Mouse (Mus musculus) kidney, embryonic 16.5 days (tissue): ENCODE data around the gene Ttc27. TPM values are rescaled to one million over a fixed set of nuclear protein-coding genes. Genes with fewer than 3 reads are reported as not detected.

Experiments used
- ATAC-seq: fragments of 200-750 bp; cut with Nextera tagmentation; 2 replicates; pipeline ENCODE4 v1.8.0; 2017; ENCODE audit warnings: moderate TSS enrichment; ENCODE audit not compliant: low FRiP score, low TSS enrichment
- H3K27ac ChIP-seq: fragments of 300-500 bp; sonication (generic); 2 replicates; pipeline ENCODE4 v1.5.1; 2014; ENCODE audit warnings: low read length
- H3K27me3 ChIP-seq: fragments of 300-500 bp; sonication (generic); 2 replicates; pipeline ENCODE4 v1.6.1; 2014; ENCODE audit warnings: low read length, control low read depth, mixed read lengths; ENCODE audit not compliant: insufficient read depth
- H3K36me3 ChIP-seq: fragments of 300-500 bp; sonication (generic); 2 replicates; pipeline ENCODE4 v1.6.1; 2014; ENCODE audit warnings: low read length, control low read depth, mixed read lengths; ENCODE audit not compliant: insufficient read depth
- H3K4me1 ChIP-seq: fragments of 300-500 bp; sonication (generic); 2 replicates; pipeline ENCODE4 v1.6.1; 2014; ENCODE audit warnings: low read length, control low read depth, mixed read lengths; ENCODE audit not compliant: insufficient read depth
- H3K4me2 ChIP-seq: fragments of 300-500 bp; sonication (generic); replicated peaks from 2 replicates; pipeline ENCODE4 v1.6.1; 2014; ENCODE audit warnings: low read depth, low read length
- H3K4me3 ChIP-seq: fragments of 300-500 bp; sonication (generic); 2 replicates; pipeline ENCODE4 v1.5.1; 2014; ENCODE audit warnings: mild to moderate bottlenecking, low read length
- H3K9ac ChIP-seq: fragments of 300-500 bp; sonication (generic); replicated peaks from 2 replicates; pipeline ENCODE4 v1.6.1; 2014; ENCODE audit warnings: low read length
- H3K9me3 ChIP-seq: fragments of 300-500 bp; sonication (generic); 2 replicates; pipeline ENCODE4 v1.6.1; 2016; ENCODE audit warnings: low read length, control low read depth
- WGBS: fragments of 180-500 bp; shearing (Covaris S2); extraction: QIAGEN DNeasy Blood & Tissue Kit; methylation state at CpG from one replicate; pipeline ENCODE4 v1.1.7; 2014; 5-methylcytosine and 5-hydroxymethylcytosine counted together
- polyA plus RNA-seq: library from polyadenylated mRNA; unstranded; fragments of >200 nt; fragmentation: Nextera tagmentation; extraction: Ambion mirVana; gene quantifications from 2 replicates; pipeline ENCODE4 v1.2.1, GENCODE M21; 2015

Ttc27 gene
- polyA plus RNA-seq, 1 experiment from 2014 or later, result 28.8 TPM

DNA sequence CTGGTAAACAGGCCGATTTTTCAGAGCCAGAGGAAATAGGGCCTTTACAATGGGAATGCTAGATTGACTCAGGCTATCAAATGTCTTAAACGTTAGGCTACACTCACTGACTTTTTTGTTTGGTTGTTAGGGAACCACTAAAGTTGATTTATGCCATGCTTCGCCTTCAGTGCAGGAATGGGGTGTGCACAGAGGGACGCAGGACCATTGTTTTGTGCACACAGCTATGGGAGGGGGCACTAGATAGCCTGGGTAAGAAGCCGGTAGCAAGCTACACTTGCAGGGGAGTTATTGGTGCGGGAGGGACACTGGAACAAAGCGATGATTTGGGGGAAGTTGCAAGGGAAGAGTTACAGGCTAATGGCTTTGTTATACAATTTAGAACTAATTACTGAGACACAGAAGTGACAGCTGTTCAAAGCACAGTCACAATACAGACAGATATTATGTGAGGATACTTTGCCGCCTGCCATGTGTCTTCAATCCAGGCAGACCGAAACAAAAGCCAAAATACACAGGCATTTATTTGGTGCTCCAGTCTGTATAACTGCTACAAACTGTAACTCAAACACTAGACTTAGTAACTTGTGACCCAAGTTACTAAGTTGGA lies 86.9 kb downstream of the Ttc27 start:
- H3K9me3 ChIP-seq, result no peaks in the 10 kb centered on the region
- H3K4me2 ChIP-seq, result no peak overlapping the region
- H3K4me1 ChIP-seq, result no peaks in the 10 kb centered on the region; the same call in 1 of the 2 replicates
- H3K4me3 ChIP-seq, result no peak overlapping the region
- 24% methylated on average over 9 of the region's 9 CpGs for WGBS
- H3K27me3 ChIP-seq, result no peaks in the 10 kb centered on the region
- ATAC-seq, result peak; percentile 82
- peak overlapping the region; percentile 57; the same call in 1 of the 2 replicates for H3K27ac ChIP-seq
- 0 out of 2 replicates have a peak, but pooled peaks cover 6% of the 10 kb centered on the region for H3K36me3 ChIP-seq
- H3K9ac ChIP-seq, result no peak overlapping the region

DNA sequence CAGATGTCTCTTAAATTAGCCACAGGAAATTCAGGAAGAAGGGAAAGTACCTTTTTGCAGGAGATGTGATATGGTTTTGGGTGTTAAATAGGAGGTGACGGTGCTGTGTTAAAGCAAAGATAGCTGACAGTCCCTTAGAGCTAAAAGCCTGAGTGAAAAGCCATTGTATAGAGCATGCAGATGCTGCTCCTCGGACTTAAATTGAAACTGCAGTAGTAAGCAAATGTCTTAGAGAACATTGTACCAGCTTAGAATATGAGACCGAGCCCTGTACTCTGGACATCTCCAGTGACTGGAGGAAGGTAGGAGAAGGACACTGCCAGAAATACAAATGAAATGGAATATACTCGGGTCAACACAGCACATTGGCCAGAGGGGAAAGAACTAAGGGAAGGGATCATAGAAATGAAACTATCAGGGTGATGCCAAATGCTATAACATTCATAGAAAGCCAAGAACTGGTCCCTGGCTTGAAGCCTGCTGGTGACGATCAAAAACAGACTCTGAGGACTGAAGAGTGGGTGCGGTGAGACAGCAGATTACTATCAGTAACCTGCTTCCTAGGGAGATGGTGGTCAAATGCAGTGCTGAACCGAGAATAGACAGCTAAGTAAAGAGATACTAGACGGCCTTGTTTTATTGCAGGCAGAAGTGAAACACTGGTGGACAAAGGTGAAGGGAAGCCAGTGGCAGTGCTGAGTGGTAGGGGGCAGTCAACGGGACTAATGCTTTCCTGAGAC lies 90.1 kb downstream of the Ttc27 start:
- Histone ChIP-seq H3K27ac (no peak overlapping the region), H3K9ac (no peak overlapping the region), H3K36me3 (0 out of 2 replicates have a peak, but pooled peaks cover 2% of the 10 kb centered on the region), H3K4me3 (no peak overlapping the region), H3K9me3 (no peaks in the 10 kb centered on the region), H3K4me1 (no peaks in the 10 kb centered on the region; the same call in 1 of the 2 replicates), H3K4me2 (no peak overlapping the region), H3K27me3 (no peaks in the 10 kb centered on the region)
- ATAC-seq, result no peak
- 72% methylated on average over 9 of the region's 9 CpGs for WGBS

DNA sequence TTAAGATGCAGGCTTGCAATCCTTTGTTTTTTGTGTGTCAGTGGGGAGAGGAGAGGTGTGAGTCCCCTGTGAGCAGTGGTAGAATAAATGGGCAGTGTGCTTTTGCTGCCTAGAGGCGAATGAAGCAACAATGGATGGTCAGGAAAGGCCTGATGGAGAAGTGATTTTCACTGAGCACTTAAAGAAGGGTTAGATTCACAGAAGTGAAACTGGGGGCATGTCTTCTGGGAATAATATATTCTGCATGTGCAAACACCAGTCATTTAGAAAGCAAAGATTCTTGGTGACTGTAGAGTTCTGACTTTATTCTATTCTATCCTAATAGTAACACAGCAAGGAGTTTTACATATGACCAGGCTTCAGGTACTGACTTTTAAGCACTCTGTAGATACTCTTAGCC lies 90.8 kb downstream of the Ttc27 start:
- Histone ChIP-seq H3K4me3 (no peak overlapping the region), H3K4me1 (no peaks in the 10 kb centered on the region; the same call in 1 of the 2 replicates), H3K4me2 (no peak overlapping the region), H3K9me3 (no peaks in the 10 kb centered on the region), H3K27me3 (no peaks in the 10 kb centered on the region), H3K9ac (no peak overlapping the region), H3K27ac (no peak overlapping the region), H3K36me3 (no peaks in the 10 kb centered on the region)
- ATAC-seq, result no peak
- WGBS, result 58% methylated on average over 1 of the region's 1 CpGs

DNA sequence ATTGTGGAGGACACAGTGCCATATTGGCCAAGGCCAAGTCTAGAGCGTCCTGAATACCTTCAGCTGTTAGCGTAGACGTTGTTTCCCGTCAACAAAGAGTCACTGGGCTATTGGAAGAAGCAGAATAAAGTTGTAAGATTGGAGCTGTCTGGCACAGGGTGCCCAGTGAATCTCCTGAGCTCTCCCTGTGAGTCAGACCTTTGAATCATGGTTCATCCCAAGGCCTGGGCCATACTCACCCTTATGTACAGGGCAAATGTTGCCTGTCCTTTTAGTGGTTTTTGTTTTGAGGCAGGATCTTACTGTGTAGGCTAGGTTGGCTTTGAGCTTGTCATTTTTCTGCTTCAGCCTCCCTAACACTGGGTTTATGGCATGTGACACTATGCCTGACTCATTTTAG lies 91.4 kb downstream of the Ttc27 start:
- no peak overlapping the region for H3K27ac ChIP-seq
- no peak overlapping the region for H3K4me3 ChIP-seq
- ATAC-seq, result no peak
- no peaks in the 10 kb centered on the region for H3K27me3 ChIP-seq
- no peak overlapping the region for H3K9ac ChIP-seq
- no peaks in the 10 kb centered on the region for H3K36me3 ChIP-seq
- H3K4me1 ChIP-seq, result no peaks in the 10 kb centered on the region; the same call in 1 of the 2 replicates
- WGBS, result 82% methylated on average over 4 of the region's 4 CpGs
- H3K4me2 ChIP-seq, result no peak overlapping the region
- no peaks in the 10 kb centered on the region for H3K9me3 ChIP-seq

DNA sequence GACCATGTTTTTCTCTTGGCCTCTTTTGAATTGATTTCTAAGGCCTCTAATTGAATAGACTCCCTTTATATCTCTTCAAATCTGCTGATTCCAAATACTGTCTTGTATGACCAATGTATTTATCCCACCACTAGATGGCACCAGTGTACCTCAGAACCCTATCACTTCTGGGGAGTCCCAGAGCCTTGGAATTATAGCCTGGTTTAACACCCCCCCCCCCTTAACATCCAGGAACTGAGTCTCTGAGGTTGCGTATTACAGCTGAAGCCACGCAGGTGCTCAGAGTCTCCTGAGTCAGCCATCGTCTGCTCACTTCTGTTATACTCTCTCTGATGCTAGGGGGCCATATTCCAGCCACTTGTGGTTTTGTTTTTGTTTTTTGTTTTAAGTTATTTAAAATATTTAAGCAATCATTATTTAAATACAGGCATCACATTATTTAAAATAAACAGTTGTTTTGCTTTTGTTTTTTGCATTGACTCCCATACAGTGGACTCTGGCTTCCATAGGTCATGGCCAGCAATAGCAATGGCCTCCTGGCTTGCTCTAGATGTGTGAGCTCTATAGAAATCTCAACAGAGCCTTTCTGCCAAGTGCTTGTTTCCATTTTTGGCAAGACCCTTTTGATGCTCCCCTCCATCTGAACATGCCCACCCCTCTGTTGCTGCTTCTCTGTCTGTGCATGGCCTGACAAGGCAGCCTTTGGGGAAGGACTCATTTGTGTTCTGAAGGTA lies 93.5 kb downstream of the Ttc27 start:
- H3K27ac ChIP-seq, result no peak overlapping the region
- H3K9ac ChIP-seq, result no peak overlapping the region
- no peak overlapping the region for H3K4me2 ChIP-seq
- WGBS, result 52% methylated on average over 3 of the region's 3 CpGs
- H3K4me3 ChIP-seq, result no peak overlapping the region
- no peaks in the 10 kb centered on the region; the same call in 1 of the 2 replicates for H3K4me1 ChIP-seq
- H3K9me3 ChIP-seq, result no peaks in the 10 kb centered on the region
- ATAC-seq, result peak; percentile 57
- H3K36me3 ChIP-seq, result no peaks in the 10 kb centered on the region
- no peaks in the 10 kb centered on the region for H3K27me3 ChIP-seq

DNA sequence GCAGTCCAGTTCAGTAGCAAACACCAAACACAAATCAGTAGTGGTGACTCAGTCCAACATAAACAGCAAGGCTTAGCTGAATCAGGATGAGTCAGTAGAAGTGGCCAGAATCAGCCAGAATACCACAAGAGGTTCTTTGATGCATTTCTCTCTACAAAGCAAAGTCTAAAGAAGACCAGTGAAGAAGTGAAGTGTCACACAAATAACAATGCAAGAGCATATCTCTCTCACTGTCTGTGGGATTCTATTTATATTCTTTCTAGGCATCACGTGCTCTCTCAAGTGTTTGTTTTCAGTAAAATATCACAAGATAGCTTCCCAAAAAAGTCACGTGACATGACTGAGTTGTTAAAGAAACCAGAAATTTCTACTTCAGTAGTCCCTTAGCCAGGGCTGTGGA lies 102.2 kb downstream of the Ttc27 start:
- Histone ChIP-seq H3K4me1 (no peaks in the 10 kb centered on the region), H3K9ac (no peak overlapping the region), H3K36me3 (0 out of 2 replicates have a peak, but pooled peaks cover 3% of the 10 kb centered on the region), H3K4me3 (no peak overlapping the region), H3K27me3 (no peaks in the 10 kb centered on the region), H3K9me3 (peaks cover 7% of the 10 kb centered on the region; the same call in 1 of the 2 replicates), H3K27ac (no peak overlapping the region), H3K4me2 (no peak overlapping the region)
- ATAC-seq, result no peak
- WGBS, result 77% methylated on average over 2 of the region's 2 CpGs

DNA sequence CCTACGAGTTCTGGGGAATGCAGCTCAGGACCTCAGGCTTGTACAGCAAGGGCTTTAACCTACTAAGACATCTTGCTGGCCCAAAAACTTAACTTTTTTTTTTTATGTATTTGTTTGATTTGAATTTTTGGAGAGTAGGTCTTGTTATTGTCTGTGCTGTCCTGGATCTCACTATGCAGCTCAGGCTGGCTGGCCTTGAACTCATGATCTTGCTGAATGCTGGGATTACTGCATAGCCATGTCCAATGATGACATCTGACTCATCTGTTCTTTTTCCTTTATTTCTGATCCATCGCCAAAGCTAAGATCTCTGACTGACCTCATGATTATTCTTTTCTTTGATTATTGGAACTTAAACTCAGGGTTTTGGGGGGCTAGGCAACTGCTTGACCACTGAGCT lies 113.3 kb downstream of the Ttc27 start:
- no peak overlapping the region for H3K4me2 ChIP-seq
- no peaks in the 10 kb centered on the region for H3K36me3 ChIP-seq
- ATAC-seq, result no peak
- H3K27ac ChIP-seq, result no peak overlapping the region
- 89% methylated on average over 2 of the region's 2 CpGs for WGBS
- H3K27me3 ChIP-seq, result no peaks in the 10 kb centered on the region
- H3K9me3 ChIP-seq, result peaks cover 2% of the 10 kb centered on the region; the same call in 1 of the 2 replicates
- no peak overlapping the region for H3K9ac ChIP-seq
- no peaks in the 10 kb centered on the region for H3K4me1 ChIP-seq
- H3K4me3 ChIP-seq, result no peak overlapping the region

DNA sequence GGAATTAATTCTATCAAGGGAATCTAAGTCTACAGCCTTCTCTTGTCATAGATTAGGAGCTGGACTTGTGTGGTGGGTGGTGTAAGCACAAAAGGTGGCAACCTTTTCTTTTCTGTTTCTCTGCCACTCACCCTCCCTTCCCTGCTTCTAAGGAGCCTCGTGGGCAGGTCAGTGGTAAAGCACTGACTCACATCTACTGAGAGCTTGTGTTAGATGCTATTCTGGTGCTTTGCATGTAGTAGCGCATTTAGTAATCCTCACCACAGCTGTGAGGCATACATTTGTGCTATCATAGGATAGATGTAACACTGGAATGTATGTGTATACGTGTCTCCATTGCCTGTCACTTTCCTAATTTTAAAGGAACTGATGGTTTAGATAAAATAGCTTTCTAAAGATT lies 124.2 kb downstream of the Ttc27 start:
- H3K9me3 ChIP-seq, result peaks cover 4% of the 10 kb centered on the region; the same call in 1 of the 2 replicates
- peaks cover 5% of the 10 kb centered on the region; the same call in 1 of the 2 replicates for H3K36me3 ChIP-seq
- no peak overlapping the region for H3K4me3 ChIP-seq
- 75% methylated on average over 3 of the region's 3 CpGs for WGBS
- H3K4me1 ChIP-seq, result peaks cover 16% of the 10 kb centered on the region
- H3K9ac ChIP-seq, result no peak overlapping the region
- H3K4me2 ChIP-seq, result no peak overlapping the region
- ATAC-seq, result no peak
- no peak overlapping the region for H3K27ac ChIP-seq
- H3K27me3 ChIP-seq, result no peaks in the 10 kb centered on the region

DNA sequence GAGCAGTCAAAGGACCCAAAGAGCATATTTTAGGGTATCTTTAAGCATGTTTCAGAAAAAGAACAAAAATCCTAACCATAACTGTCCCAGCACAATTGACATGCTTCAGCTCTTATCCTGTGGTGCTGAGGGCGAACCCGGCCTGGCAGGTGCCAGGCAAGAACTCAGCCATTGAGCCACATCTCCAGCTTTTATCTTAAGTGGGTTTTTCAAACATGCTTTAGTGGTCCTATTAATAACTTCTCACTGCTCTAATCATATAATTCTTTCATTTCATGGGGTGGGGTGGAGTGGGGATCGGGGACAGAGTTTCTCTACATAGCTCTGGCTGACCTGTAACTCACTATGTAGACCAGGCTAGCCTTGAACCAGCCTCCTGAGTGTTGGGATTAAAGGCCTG lies 125.1 kb downstream of the Ttc27 start:
- Histone ChIP-seq H3K36me3 (peaks cover 4% of the 10 kb centered on the region; the same call in 1 of the 2 replicates), H3K9me3 (peaks cover 2% of the 10 kb centered on the region; the same call in 1 of the 2 replicates), H3K9ac (no peak overlapping the region), H3K4me2 (no peak overlapping the region), H3K4me3 (no peak overlapping the region), H3K4me1 (peaks cover 16% of the 10 kb centered on the region), H3K27ac (no peak overlapping the region), H3K27me3 (no peaks in the 10 kb centered on the region)
- WGBS, result 93% methylated on average over 3 of the region's 3 CpGs
- ATAC-seq, result no peak
